Mouse (Mus musculus) retina, postnatal 1 day (tissue): ENCODE measurements at regions not wholly inside any gene's neighbourhood (a gene's known extent, or its start where the extent isn't known, plus 50 kb on each side); places are given as distances from the start of the nearest gene placed in this dataset.

Experiments
- DNase-seq: peaks from one replicate; pipeline ENCODE4 v3.0.0-alpha.2; 2012

DNA sequence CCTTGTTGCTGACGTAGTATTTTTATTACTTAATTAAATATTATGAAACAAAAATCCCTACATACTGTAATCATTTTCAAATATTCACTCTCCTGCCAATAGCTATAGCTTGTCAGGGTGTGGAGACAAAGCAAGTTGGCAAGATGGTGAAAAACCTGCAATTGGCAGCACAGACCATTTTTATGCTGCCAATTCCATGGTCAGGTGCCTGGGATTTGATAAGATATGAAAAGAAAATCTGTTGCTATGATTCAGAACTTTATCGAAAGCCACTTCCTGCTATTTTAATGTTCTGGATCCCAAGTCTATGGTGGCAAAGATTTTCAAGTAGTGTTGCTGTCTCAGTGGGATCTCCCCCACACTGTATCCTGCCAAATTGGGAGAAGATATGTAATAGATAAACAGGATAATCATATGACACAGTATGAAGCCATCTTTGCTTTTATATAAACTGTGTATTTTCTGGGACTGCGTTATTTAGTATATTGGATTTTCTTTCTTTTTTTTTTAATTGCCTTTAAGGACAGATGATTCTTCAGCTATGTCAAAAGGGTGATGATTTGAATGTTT is 165.3 kb upstream of the Lrrc3b start:
- DNase-seq = no peak

GRCm38 (mm10) chr14:15610166-15610565 is 171.4 kb upstream of the Lrrc3b start:
- peak; percentile 41 for DNase-seq

DNA sequence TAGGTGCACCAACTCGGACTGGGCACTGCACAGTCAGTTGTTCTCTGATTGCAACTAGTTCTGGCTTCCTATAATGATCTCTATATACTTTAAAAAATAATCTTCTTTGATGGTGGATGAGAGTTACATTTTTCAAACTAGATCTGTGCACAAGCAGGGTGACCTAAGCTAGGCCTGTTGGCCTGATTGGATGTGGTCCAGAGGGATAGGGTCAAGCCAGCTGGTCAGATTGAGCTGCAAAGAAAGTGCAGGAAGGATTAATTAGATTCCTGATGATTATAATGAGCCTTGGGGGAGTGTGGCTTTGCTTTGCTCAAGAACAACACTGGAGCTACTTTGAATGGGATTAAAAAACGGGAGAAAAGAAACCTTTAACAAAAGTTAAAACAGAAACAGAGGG is 195.8 kb upstream of the Lrrc3b start:
- peak; percentile 54 for DNase-seq

GRCm38 (mm10) chr14:15637681-15638080 is 198.9 kb upstream of the Lrrc3b start:
- DNase-seq = no peak

GRCm38 (mm10) chr14:15638869-15639268 is 200.1 kb upstream of the Lrrc3b start:
- DNase-seq = no peak

GRCm38 (mm10) chr14:15660886-15661285 is 222.1 kb upstream of the Lrrc3b start:
- DNase-seq = no peak

- no peak for DNase-seq
Measured at GRCm38 (mm10) chr14:15672292-15672691, 233.5 kb upstream of the Lrrc3b start.

- DNase-seq = no peak
Measured at GRCm38 (mm10) chr14:15677218-15677617, 238.4 kb upstream of the Lrrc3b start.

GRCm38 (mm10) chr14:15679456-15679855 is 240.7 kb upstream of the Lrrc3b start:
- DNase-seq = no peak

DNA sequence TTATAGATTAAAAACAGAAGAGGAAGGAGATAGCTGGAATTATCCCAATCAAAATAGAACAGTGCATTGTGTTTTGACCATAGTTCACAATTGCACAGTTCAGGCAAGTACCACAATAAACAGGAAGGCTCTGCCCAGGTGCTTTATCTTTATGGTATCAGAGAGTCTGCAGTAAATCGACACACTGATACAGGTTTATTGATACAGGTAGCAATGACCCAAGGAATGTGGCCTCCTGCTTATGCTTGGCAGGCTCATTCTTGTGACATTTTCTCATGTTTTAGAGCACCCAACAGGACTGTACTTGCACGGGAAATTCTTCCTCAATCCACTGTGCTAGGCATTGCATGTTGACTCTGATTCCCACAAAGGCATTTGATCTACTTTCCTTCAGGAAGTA is 259.2 kb upstream of the Lrrc3b start:
- DNase-seq = no peak

DNA sequence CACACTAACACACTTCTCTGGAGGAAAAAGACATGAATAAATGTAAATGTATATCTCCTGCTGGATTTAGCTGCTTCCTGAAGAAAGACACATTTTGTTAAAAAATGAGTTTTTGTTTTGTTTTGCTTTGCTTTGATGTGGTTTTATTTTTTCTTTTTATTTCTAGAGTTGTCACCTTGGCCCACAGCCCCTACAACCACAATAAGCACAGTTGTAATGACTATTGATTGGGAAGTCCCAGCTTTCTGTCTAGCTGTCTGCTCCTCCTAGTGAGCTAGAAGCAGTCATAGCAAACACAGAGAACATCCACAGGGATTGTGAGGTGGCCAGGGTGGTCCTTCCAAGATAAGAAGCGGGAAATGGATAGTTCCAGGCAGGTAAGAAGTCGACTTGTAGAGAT is 259.8 kb upstream of the Lrrc3b start:
- DNase-seq = no peak

DNA sequence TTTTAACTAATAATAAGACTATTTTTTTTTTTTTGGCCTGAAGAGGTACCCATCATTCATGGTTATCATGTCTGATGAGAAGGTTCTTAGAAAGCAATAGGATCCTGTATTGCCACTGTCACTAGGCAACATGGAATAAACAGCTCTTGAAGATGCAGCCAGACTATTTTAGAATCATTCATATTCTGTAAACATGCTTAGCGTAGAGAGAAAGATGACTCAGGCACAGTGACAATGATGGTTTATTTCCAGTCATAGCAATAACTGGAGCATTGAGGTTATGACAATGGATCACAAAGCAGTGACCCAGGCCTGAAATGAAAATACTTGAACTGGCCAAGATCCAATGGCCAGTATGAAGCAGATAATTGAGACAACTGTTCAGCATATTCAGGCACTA is 283.3 kb upstream of the Lrrc3b start:
- DNase-seq = no peak

- no peak for DNase-seq
Measured at GRCm38 (mm10) chr14:15746629-15747238, 307.9 kb upstream of the Lrrc3b start.

- DNase-seq = no peak
Measured at GRCm38 (mm10) chr14:15769846-15770448, 331.2 kb upstream of the Lrrc3b start.

GRCm38 (mm10) chr14:15784727-15785126 is 345.9 kb upstream of the Lrrc3b start:
- DNase-seq = no peak

DNA sequence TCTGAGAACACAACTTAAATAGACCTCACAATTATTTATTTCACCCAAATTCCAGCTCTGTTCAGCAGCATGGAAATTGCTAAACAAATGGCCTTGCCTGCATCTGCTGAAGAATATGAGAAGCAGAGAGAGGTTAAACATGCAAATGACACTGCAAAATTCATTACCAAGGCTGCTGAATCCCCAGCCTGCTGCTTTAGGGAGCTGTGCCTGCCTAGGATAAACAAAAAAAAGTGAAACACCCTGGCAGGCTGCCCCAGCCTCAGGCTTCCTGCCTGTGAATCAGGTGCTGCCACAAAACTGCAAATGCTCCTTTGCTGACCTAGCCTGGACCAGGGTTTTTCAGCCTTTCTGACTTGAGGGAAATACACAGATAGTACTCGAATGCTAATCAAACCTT is 346.4 kb upstream of the Lrrc3b start:
- no peak for DNase-seq

GRCm38 (mm10) chr14:15795698-15796097 is 356.9 kb upstream of the Lrrc3b start:
- DNase-seq = no peak

- DNase-seq = no peak
Measured at GRCm38 (mm10) chr14:15797019-15797418, 358.2 kb upstream of the Lrrc3b start.

DNA sequence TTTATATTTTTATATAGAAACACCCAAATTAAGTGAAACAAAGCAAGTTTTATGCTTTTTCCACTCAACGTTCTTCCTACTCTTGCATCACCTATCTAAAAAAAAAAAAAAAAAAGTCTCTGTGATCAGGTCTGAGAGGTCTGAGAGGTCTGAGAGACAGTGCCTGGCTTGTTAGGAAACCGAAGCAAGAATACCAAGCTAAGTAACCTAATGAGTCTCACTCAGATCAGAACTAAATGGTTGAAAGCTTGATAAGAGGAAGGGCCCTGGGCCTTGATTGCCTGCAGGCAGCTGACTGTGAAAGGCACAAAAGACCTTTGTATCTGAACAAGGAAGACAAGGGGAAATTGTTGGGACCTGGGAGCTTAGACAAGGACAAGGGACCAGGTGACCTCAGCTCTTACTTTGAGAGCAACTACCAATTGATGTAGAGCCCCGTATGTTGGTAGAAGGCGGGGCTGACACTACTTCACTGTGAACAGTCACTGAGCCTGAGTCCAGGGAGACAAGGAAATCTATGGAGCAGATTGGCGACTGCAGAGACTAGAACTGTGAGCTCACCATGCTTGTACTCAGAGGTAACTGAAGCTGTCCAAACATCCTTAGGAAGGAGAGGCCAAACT is 362.8 kb upstream of the Lrrc3b start:
- peak; percentile 2 for DNase-seq

DNA sequence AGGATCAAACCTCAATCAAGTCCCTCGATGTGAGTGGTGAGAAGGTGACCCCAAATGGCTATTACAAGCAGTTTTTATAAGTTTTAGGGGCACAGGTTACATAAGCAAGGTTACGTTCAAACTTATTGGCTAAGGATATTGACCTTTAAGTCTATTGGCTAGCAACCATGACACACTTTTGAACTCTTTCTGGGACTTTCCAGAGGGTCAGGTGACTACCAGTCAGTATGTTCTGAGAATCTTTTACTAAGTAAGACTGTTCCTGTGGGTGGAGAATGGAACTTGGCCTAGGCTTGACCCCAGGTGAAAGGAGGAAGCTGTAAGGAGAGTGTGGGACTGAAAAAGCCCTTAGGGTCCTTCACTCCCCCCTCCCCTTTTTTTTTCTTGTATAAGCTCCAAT is 370.3 kb upstream of the Lrrc3b start:
- DNase-seq = no peak

GRCm38 (mm10) chr14:15841390-15842023 is 402.7 kb upstream of the Lrrc3b start:
- DNase-seq = no peak

DNA sequence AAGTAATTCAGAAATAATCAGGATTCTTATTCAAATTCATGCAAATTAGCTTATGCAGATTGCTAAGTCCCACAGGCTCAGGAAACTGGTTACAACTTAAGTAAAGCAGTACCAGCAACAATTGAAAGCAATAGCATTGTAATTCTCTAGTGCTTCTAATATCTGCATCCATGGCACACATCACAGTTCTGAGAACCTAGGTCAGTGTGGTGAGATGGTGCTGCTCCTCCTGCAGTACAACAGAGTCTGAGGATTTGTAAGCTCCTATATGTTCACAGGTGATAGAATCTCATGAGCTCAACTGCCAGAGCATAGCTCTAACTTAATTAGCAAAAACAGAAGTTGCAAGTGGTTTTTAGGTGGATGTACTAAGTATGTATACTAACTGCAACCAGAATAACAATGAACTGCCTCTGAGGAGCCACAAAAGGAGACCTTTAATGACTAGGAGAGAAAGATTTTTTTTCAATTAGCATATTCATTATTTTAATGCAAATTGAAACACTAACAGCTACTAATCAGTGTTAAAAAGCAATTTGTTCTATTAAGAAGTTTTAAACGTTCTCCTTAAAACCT is 403.3 kb upstream of the Lrrc3b start:
- no peak for DNase-seq

DNA sequence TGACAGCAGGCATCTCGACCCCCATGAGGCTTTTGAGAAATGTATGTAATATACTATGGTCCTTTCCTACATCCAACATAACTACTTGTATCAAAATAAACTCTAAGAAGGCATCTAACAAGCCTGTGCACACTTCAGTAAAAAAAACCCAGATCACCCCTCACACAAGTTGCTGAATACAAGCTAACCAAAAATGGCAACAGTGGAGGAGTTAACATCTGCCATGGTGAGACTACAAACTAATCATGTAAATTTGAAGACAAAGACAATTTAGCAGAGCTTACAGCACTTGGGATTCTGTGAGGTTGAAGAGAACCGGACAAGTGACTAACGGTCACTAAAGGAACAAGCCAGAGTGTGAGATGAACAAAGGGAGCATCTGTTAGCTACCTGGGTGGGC is 380.6 kb upstream of the Ngly1 start:
- DNase-seq = peak; percentile 57
